Mouse (Mus musculus): ENCODE measurements around the gene Epb41l3.

DNA sequence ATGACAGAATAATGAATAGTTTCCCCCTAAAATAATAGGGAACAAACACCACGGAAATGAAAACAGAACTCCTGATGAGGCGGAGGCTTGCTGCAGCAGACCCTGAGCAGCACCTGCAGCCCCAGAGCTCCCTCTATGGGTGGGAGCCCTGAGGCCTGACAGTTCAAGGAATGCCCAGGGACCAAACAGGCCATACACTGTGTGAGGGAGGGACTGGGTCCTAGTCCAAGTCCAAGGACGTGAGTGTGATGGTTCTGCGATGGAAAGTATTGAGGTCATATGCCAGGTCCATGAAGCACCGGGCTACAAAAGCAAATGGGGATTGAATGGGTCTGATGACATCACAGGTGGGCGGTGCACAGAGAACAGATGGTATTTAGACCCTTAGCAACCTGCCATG is 33.7 kb downstream of the Epb41l3 start:
- TF ChIP-seq POLR2A (IDR thresholded peaks at IDR 0.05; ENCODE audit: borderline replicate concordance, low read depth, low read length) (no peak), CTCF (IDR thresholded peaks at IDR 0.05; ENCODE audit: low read depth, low read length) (no peak)

All from bone marrow macrophage, adult 2 months (primary cell).